ENCODE assay signal across 12 mouse cellular contexts in genomic region chr9:64604217-64604711, GRCm38 (mm10).
A peak's percentile ranks its signal among the peaks of the same experiment; 100 is the strongest.
DNase-seq lines count a peak whose midpoint lies in the region; ATAC-seq and TF ChIP-seq lines count a peak whose summit lies in the region.
"Had no signal": no experiment of that assay in that cellular context is flagged by ENCODE, and none has a peak within 500 bp of the region (broad histone marks: within the 10 kb centered on the region; RNA-seq: fewer than 3 reads in every experiment).

No protein-coding gene starts in this region.

- ATAC-seq in hindbrain, embryonic 14.5 days (ENCODE audit: low FRiP score), result peak; percentile 49; the same call in 1 of the 2 replicates
- no peak for ATAC-seq in hindbrain, embryonic 12.5 days (ENCODE audit: low FRiP score)
- peak; percentile 63; the same call in 1 of the 2 replicates for ATAC-seq in forebrain, embryonic 14.5 days
- ATAC-seq in neural tube, embryonic 14.5 days (ENCODE audit: low read depth), result peak; percentile 58; the same call in 1 of the 2 replicates

- peak; percentile 78 for DNase-seq in hindbrain, embryonic 14.5 days (ENCODE audit: low spot score)
- peak; percentile 64 for DNase-seq in retina, postnatal 1 day
- no peak for DNase-seq in retina, embryonic 14.5 days (ENCODE audit: low spot score)
- DNase-seq in forebrain, embryonic 14.5 days (ENCODE audit: low spot score), result peak; percentile 94
- DNase-seq in gastrocnemius, adult 2 months, result no peak
- DNase-seq in frontal cortex, postnatal 10 days (ENCODE audit: low spot score in 2 of 2), result no peak
- DNase-seq: kidney, postnatal 14 days had no signal

- no peaks in the 10 kb centered on the region for H3K27me3 ChIP-seq in hindbrain, embryonic 14.5 days (ENCODE audit: control insufficient read depth, insufficient read depth, low read length)
- 0 out of 2 replicates have a peak, but pooled peaks cover 10% of the 10 kb centered on the region for H3K27me3 ChIP-seq in hindbrain, embryonic 12.5 days
- H3K27me3 ChIP-seq in forebrain, embryonic 14.5 days (replicated peaks; ENCODE audit: control insufficient read depth, insufficient read depth, low read length), result peaks cover 8% of the 10 kb centered on the region
- H3K27me3 ChIP-seq in neural tube, embryonic 14.5 days (ENCODE audit: control insufficient read depth, insufficient read depth, low read length), result no peaks in the 10 kb centered on the region

- H3K4me1 ChIP-seq in hindbrain, embryonic 14.5 days (replicated peaks; ENCODE audit: control insufficient read depth, insufficient read depth, low read length), result peaks cover 38% of the 10 kb centered on the region
- H3K4me1 ChIP-seq in hindbrain, embryonic 12.5 days, result peaks cover 38% of the 10 kb centered on the region
- peaks cover 39% of the 10 kb centered on the region for H3K4me1 ChIP-seq in forebrain, embryonic 14.5 days (ENCODE audit: control insufficient read depth, insufficient read depth, low read length)
- peaks cover 30% of the 10 kb centered on the region for H3K4me1 ChIP-seq in neural tube, embryonic 14.5 days (ENCODE audit: control insufficient read depth, insufficient read depth, low read length)
- H3K4me1 ChIP-seq: liver, embryonic 15.5 days had no signal

- H3K4me2 ChIP-seq in hindbrain, embryonic 14.5 days (replicated peaks), result no peak overlapping the region
- H3K4me2 ChIP-seq in hindbrain, embryonic 12.5 days (replicated peaks), result no peak overlapping the region
- H3K4me2 ChIP-seq in forebrain, embryonic 14.5 days (ENCODE audit: low read length), result no peak overlapping the region
- no peak overlapping the region for H3K4me2 ChIP-seq in neural tube, embryonic 14.5 days (ENCODE audit: low read depth, low read length)
- H3K4me2 ChIP-seq: liver, embryonic 15.5 days; midbrain, embryonic 12.5 days had no signal

- H3K9ac ChIP-seq in hindbrain, embryonic 14.5 days, result no peak overlapping the region
- no peak overlapping the region for H3K9ac ChIP-seq in hindbrain, embryonic 12.5 days
- H3K9ac ChIP-seq in forebrain, embryonic 14.5 days (ENCODE audit: low read length), result no peak overlapping the region
- no peak overlapping the region for H3K9ac ChIP-seq in neural tube, embryonic 14.5 days (replicated peaks; ENCODE audit: low read depth, low read length)
- H3K9ac ChIP-seq: liver, embryonic 15.5 days; midbrain, embryonic 12.5 days had no signal

- no peaks in the 10 kb centered on the region for H3K9me3 ChIP-seq in hindbrain, embryonic 14.5 days (ENCODE audit: control insufficient read depth, low read length)
- no peaks in the 10 kb centered on the region for H3K9me3 ChIP-seq in hindbrain, embryonic 12.5 days (replicated peaks)
- no peaks in the 10 kb centered on the region for H3K9me3 ChIP-seq in forebrain, embryonic 14.5 days (replicated peaks; ENCODE audit: control insufficient read depth, low read length)
- no peaks in the 10 kb centered on the region for H3K9me3 ChIP-seq in neural tube, embryonic 14.5 days (ENCODE audit: control insufficient read depth, low read length)
- H3K9me3 ChIP-seq: heart, embryonic 10.5 days; liver, embryonic 15.5 days; midbrain, embryonic 12.5 days had no signal

- peak overlapping the region; percentile 23; the same call in 1 of the 2 replicates for H3K27ac ChIP-seq in hindbrain, embryonic 14.5 days
- H3K27ac ChIP-seq in hindbrain, embryonic 12.5 days, result no peak overlapping the region
- peak overlapping the region; percentile 79 for H3K27ac ChIP-seq in forebrain, embryonic 14.5 days (ENCODE audit: low read depth, low read length)
- H3K27ac ChIP-seq in neural tube, embryonic 14.5 days (ENCODE audit: low read depth, low read length), result no peak overlapping the region
- H3K27ac ChIP-seq in gastrocnemius, adult 2 months, result no peak overlapping the region
- H3K27ac ChIP-seq: heart, embryonic 10.5 days; liver, embryonic 15.5 days had no signal

- no peak overlapping the region for H3K4me3 ChIP-seq in hindbrain, embryonic 14.5 days (replicated peaks; ENCODE audit: low read length)
- H3K4me3 ChIP-seq in hindbrain, embryonic 12.5 days, result no peak overlapping the region
- no peak overlapping the region for H3K4me3 ChIP-seq in forebrain, embryonic 14.5 days (ENCODE audit: low read depth, low read length)
- H3K4me3 ChIP-seq in neural tube, embryonic 14.5 days (ENCODE audit: low read depth, low read length), result no peak overlapping the region
- H3K4me3 ChIP-seq in gastrocnemius, adult 2 months, result no peak overlapping the region
- H3K4me3 ChIP-seq: heart, embryonic 10.5 days; liver, embryonic 15.5 days; midbrain, embryonic 12.5 days had no signal

- intact Hi-C loops in gastrocnemius, adult 2 months (cut with DNase I), result no loop called here

- no peaks in the 10 kb centered on the region for H3K36me3 ChIP-seq in hindbrain, embryonic 14.5 days (replicated peaks; ENCODE audit: control insufficient read depth, insufficient read depth)
- no peaks in the 10 kb centered on the region for H3K36me3 ChIP-seq in hindbrain, embryonic 12.5 days
- no peaks in the 10 kb centered on the region for H3K36me3 ChIP-seq in forebrain, embryonic 14.5 days (ENCODE audit: control insufficient read depth, insufficient read depth, low read length)
- H3K36me3 ChIP-seq in neural tube, embryonic 14.5 days (ENCODE audit: control insufficient read depth, insufficient read depth, low read length), result no peaks in the 10 kb centered on the region
- H3K36me3 ChIP-seq: heart, embryonic 10.5 days; liver, embryonic 15.5 days; midbrain, embryonic 12.5 days had no signal

- TF ChIP-seq CTCF in gastrocnemius, adult 2 months (IDR thresholded peaks at IDR 0.05), result no peak

- 49% methylated on average over 7 of the region's 7 CpGs for WGBS in hindbrain, embryonic 14.5 days
- WGBS in hindbrain, embryonic 12.5 days, result 69% methylated on average over 7 of the region's 7 CpGs
- 42% methylated on average over 7 of the region's 7 CpGs for WGBS in forebrain, embryonic 14.5 days
- 33% methylated on average over 7 of the region's 7 CpGs for WGBS in neural tube, embryonic 14.5 days

Comparison
In these comparisons a context has a peak if more than half of its experiments do, and no peak if none do; other contexts are left out.
1. DNase-seq: peak in hindbrain, embryonic 14.5 days (single experiment), retina, postnatal 1 day (single experiment) and forebrain, embryonic 14.5 days (single experiment); none in retina, embryonic 14.5 days (single experiment), gastrocnemius, adult 2 months (single experiment) and frontal cortex, postnatal 10 days (0 of 2).
2. H3K27ac ChIP-seq: peak in hindbrain, embryonic 14.5 days (single experiment) and forebrain, embryonic 14.5 days (single experiment); none in hindbrain, embryonic 12.5 days (single experiment), neural tube, embryonic 14.5 days (single experiment) and gastrocnemius, adult 2 months (single experiment).